Mouse (Mus musculus) heart, embryonic 11.5 days (tissue): Measurements from ENCODE around the gene Thbs3. TPM values are rescaled to one million over a fixed set of nuclear protein-coding genes. Genes with fewer than 3 reads are reported as not detected.
"Not testable (repeated sequence)": the region's sequence is repeated elsewhere in the genome, so short reads cannot be mapped to it uniquely, and the experiment has no call there.

Experiments used
- ATAC-seq: fragments of 200-750 bp; cut with Nextera tagmentation; replicated peaks from 2 replicates; pipeline ENCODE4 v1.8.0; 2017; ENCODE audit warnings: moderate library complexity; ENCODE audit not compliant: insufficient number of reproducible peaks, low FRiP score, low TSS enrichment
- H3K27ac ChIP-seq: fragments of 300-500 bp; sonication (generic); 2 replicates; pipeline ENCODE4 v1.5.1; 2014; ENCODE audit warnings: mild to moderate bottlenecking, low read depth, low read length
- H3K27me3 ChIP-seq: fragments of 300-500 bp; sonication (generic); 2 replicates; pipeline ENCODE4 v1.6.1; 2014; ENCODE audit warnings: mild to moderate bottlenecking, low read length, mixed read lengths; ENCODE audit not compliant: control insufficient read depth, insufficient read depth
- H3K36me3 ChIP-seq: fragments of 300-500 bp; sonication (generic); 2 replicates; pipeline ENCODE4 v1.6.1; 2014; ENCODE audit warnings: mild to moderate bottlenecking, low read length, moderate library complexity, mixed read lengths; ENCODE audit not compliant: control insufficient read depth, insufficient read depth
- H3K4me1 ChIP-seq: fragments of 300-500 bp; sonication (generic); 2 replicates; pipeline ENCODE4 v1.6.1; 2014; ENCODE audit warnings: low read length; ENCODE audit not compliant: control insufficient read depth, insufficient read depth
- H3K4me2 ChIP-seq: fragments of 300-500 bp; sonication (generic); 2 replicates; pipeline ENCODE4 v1.6.1; 2014; ENCODE audit warnings: mild to moderate bottlenecking, moderate library complexity
- H3K4me3 ChIP-seq: fragments of 300-500 bp; sonication (generic); 2 replicates; pipeline ENCODE4 v1.5.1; 2014; ENCODE audit warnings: low read depth, low read length
- H3K9ac ChIP-seq: fragments of 300-500 bp; sonication (generic); 2 replicates; pipeline ENCODE4 v1.6.1; 2014; ENCODE audit warnings: mild to moderate bottlenecking, low read depth, low read length, moderate library complexity
- H3K9me3 ChIP-seq: fragments of 300-500 bp; sonication (generic); replicated peaks from 2 replicates; pipeline ENCODE4 v1.6.1; 2016; ENCODE audit warnings: low read length; ENCODE audit not compliant: control insufficient read depth
- WGBS: fragments of 180-500 bp; shearing (Covaris S2); extraction: QIAGEN DNeasy Blood & Tissue Kit; methylation state at CpG from one replicate; pipeline ENCODE4 v1.1.7; 2014; ENCODE audit not compliant: insufficient replicate concordance; 5-methylcytosine and 5-hydroxymethylcytosine counted together
- polyA plus RNA-seq: library from polyadenylated mRNA; unstranded; fragments of >200 nt; fragmentation: Nextera tagmentation; extraction: Ambion mirVana; gene quantifications from 2 replicates; pipeline ENCODE4 v1.2.1, GENCODE M21; 2014

The Thbs3 gene
- polyA plus RNA-seq, 1 experiment from 2014 or later, result 6.9 TPM

DNA sequence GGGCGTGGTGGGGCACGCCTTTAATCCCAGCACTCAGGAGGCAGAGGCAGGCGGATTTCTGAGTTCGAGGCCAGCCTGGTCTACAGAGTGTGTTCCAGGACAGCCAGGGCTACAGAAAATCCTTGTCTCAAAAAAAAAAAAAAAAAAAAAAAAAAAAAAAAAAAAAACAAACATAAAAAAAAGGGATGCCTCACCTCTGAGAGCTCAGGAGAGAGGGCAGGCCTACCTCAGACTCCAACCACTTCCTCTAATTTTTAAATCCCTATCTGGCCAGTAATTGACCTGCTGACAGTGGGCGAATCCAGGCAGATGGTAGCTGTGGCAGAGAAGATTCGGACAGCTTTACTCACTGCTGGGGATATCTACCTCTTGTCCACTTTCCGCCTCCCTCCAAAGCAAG is 1.4 kb downstream of the Thbs3 start:
- H3K4me3 ChIP-seq, H3K4me2 ChIP-seq, H3K9ac ChIP-seq, H3K27me3 ChIP-seq, H3K27ac ChIP-seq, H3K36me3 ChIP-seq, H3K9me3 ChIP-seq, ATAC-seq: not testable (repeated sequence)
- 64% methylated on average over 7 of the region's 7 CpGs for WGBS
- peaks cover 26% of the 10 kb centered on the region for H3K4me1 ChIP-seq

DNA sequence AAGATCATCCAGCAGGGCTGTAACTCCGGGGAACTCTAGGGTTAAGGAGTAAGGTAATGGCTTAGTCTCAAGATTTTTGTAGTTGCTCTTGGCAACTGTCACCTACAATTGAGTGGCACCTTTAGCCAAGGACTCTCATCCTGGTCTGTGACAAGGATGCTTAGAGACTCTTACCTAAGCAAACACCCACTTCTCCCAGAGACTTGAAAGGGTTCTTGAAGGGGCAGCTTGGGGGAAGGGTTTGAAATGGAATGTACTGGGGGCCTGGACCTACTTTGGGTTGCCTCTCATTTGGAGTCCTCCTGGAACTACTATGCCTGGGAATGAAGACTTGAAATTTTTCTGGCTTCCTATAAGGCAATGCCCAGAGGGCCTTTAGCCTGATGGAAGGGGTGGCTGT is 3.3 kb downstream of the Thbs3 start:
- no peaks in the 10 kb centered on the region for H3K27me3 ChIP-seq
- H3K4me1 ChIP-seq, result peaks cover 20% of the 10 kb centered on the region
- no peaks in the 10 kb centered on the region for H3K9me3 ChIP-seq
- H3K9ac ChIP-seq, result no peak overlapping the region
- no peak for ATAC-seq
- WGBS, result 79% methylated on average over 1 of the region's 1 CpGs
- H3K27ac ChIP-seq, result no peak overlapping the region
- H3K36me3 ChIP-seq, result no peaks in the 10 kb centered on the region
- H3K4me3 ChIP-seq, result no peak overlapping the region
- no peak overlapping the region for H3K4me2 ChIP-seq

DNA sequence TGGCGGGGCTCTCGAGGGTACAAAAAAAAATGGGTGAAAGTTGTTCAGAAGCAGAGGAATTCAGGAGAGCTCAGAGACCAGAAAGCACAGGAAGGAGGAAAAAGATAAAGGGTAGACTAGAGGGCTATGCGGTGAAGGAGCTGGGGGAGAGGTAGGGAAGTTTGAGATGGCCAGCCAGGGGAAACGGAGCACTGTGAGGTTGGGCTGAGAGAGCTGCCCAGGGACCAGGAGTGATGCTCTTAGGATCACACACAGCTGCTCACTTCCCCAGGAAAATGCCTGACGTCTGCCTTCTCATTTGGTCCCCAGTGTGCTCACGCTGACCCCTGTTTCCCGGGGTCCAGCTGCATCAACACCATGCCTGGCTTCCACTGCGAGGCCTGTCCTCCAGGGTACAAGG is 4.6 kb downstream of the Thbs3 start:
- H3K27ac ChIP-seq, result no peak overlapping the region

DNA sequence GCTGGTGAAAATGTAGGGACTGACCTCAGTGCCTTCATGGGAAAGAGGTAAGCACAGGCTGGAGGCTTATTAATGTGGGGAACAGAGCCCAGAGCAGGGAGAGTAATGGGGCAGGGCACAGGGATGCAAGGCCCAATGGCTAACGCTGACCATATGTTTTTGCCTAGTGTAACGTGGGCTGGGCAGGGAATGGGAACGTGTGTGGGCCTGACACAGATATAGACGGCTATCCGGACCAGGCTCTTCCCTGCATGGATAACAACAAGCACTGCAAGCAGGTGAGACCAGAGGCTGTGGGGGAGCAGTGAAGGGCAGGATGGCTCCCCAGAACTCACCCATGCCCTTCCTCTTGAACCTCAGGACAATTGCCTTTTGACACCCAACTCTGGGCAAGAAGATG is 6.2 kb downstream of the Thbs3 start:
- H3K36me3 ChIP-seq, result no peaks in the 10 kb centered on the region
- no peak overlapping the region for H3K9ac ChIP-seq
- 0 out of 2 replicates have a peak, but pooled peaks cover 4% of the 10 kb centered on the region for H3K4me1 ChIP-seq
- no peak overlapping the region for H3K27ac ChIP-seq
- H3K4me3 ChIP-seq, result no peak overlapping the region
- no peak for ATAC-seq
- H3K4me2 ChIP-seq, result no peak overlapping the region
- H3K9me3 ChIP-seq, result no peaks in the 10 kb centered on the region
- 78% methylated on average over 5 of the region's 5 CpGs for whole genome bisulfite sequencing
- peaks cover 13% of the 10 kb centered on the region for H3K27me3 ChIP-seq

More for the DNA sequence above, 4.6 kb downstream of the Thbs3 start:
- Histone ChIP-seq H3K36me3 (no peaks in the 10 kb centered on the region), H3K4me3 (no peak overlapping the region), H3K9ac (no peak overlapping the region), H3K9me3 (no peaks in the 10 kb centered on the region), H3K27me3 (no peaks in the 10 kb centered on the region), H3K4me1 (peaks cover 19% of the 10 kb centered on the region), H3K4me2 (no peak overlapping the region)
- WGBS, result 25% methylated on average over 8 of the region's 8 CpGs
- ATAC-seq, result no peak

DNA sequence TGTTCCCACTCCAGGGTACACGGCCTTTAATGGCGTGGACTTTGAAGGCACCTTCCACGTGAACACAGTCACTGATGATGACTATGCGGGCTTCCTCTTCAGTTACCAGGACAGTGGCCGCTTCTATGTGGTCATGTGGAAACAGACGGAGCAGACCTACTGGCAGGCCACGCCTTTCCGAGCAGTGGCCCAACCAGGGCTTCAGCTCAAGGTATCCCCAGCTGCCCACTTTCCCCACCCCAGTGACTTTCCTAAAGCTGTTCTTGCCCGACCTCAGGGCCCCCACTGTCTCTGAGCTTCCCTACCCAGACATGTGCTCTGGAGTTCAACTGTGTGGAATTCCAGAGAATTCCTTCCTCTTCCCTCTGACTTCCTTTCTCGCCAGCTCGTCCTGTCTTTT is 9.8 kb downstream of the Thbs3 start:
- peaks cover 9% of the 10 kb centered on the region; the same call in 1 of the 2 replicates for H3K4me1 ChIP-seq
- no peak overlapping the region for H3K4me2 ChIP-seq
- H3K9me3 ChIP-seq, result no peaks in the 10 kb centered on the region
- WGBS, result 73% methylated on average over 11 of the region's 11 CpGs
- ATAC-seq, result no peak
- no peak overlapping the region for H3K27ac ChIP-seq
- H3K27me3 ChIP-seq, result peaks cover 25% of the 10 kb centered on the region
- no peak overlapping the region for H3K4me3 ChIP-seq
- no peak overlapping the region for H3K9ac ChIP-seq
- no peaks in the 10 kb centered on the region for H3K36me3 ChIP-seq

DNA sequence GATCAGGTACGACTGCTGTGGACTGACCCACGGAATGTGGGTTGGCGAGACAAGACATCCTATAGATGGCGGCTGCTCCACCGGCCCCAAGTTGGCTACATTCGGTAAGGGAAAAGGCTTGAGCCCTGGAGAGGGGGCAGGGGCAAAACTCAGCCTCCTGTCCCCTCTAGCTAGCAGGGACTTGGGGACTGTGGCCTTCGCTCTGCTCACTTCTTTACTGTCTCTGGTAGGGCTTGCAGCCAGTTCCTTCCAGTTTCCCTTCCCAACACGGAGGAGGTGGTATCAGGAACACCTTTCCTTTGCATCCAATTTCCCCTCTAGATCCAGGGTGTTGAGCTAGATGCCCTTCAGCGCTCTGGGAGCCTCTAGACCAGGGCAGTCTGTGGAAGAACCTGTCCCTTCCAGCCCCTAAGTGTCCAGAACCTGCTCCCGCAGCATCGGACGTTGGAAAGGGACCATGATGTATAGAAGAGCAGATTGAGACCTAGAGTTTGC is 10.4 kb downstream of the Thbs3 start:
- H3K9me3 ChIP-seq, result no peaks in the 10 kb centered on the region
- no peak overlapping the region for H3K27ac ChIP-seq
- no peak overlapping the region for H3K4me2 ChIP-seq
- H3K9ac ChIP-seq, result no peak overlapping the region
- H3K4me3 ChIP-seq, result no peak overlapping the region
- WGBS, result 60% methylated on average over 12 of the region's 12 CpGs
- H3K36me3 ChIP-seq, result no peaks in the 10 kb centered on the region
- peaks cover 9% of the 10 kb centered on the region; the same call in 1 of the 2 replicates for H3K4me1 ChIP-seq
- H3K27me3 ChIP-seq, result peaks cover 30% of the 10 kb centered on the region
- ATAC-seq, result no peak

DNA sequence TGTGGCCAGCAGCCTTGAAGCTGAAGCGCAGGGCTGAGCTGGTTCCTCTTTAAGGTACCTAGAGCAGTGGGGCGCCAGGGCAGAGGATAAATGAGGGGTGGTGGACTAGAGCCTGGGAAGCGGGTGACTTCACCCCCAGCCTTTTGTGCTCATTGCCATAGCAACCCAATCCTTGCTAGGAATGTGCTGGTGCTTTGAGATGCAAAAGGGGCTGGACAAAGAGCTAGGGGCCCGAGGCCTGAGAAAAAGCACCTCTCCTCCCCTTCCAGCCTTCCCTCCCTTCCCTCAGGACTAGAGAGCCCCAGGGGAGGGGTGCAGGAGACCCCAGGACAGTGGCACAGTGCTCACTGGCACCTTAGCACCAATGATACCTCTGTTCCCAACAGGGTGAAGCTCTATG is 10.9 kb downstream of the Thbs3 start:
- no peaks in the 10 kb centered on the region for H3K9me3 ChIP-seq
- 0 out of 2 replicates have a peak overlapping the region, but pooled peaks have one; percentile 49 for H3K4me3 ChIP-seq
- no peaks in the 10 kb centered on the region for H3K36me3 ChIP-seq
- no peak for ATAC-seq
- WGBS, result 45% methylated on average over 4 of the region's 4 CpGs
- H3K9ac ChIP-seq, result no peak overlapping the region
- 0 out of 2 replicates have a peak overlapping the region, but pooled peaks have one; percentile 2 for H3K27ac ChIP-seq
- no peak overlapping the region; the same call in 1 of the 2 replicates for H3K4me2 ChIP-seq
- H3K4me1 ChIP-seq, result peaks cover 9% of the 10 kb centered on the region; the same call in 1 of the 2 replicates
- H3K27me3 ChIP-seq, result peaks cover 35% of the 10 kb centered on the region

DNA sequence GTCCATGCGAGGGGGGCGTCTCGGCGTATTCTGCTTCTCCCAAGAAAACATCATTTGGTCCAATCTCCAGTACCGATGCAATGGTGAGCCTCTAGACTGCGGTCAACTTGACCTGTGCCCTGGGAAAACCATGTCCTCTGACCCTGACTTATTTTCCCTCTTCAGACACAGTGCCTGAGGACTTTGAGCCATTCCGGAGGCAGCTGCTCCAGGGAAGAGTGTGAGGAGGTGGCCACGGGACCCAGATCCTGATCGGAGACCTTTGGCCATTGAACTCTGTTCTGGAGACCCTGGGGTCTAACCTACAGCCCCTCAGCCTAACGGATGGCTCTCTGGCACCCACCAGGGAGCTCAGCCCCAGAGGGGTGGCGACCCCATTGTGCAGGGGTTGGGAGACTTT is 11.4 kb downstream of the Thbs3 start:
- Histone ChIP-seq H3K4me1 (peaks cover 9% of the 10 kb centered on the region; the same call in 1 of the 2 replicates), H3K36me3 (no peaks in the 10 kb centered on the region), H3K27ac (0 out of 2 replicates have a peak overlapping the region, but pooled peaks have one; percentile 2), H3K9ac (no peak overlapping the region), H3K27me3 (peaks cover 37% of the 10 kb centered on the region), H3K9me3 (no peaks in the 10 kb centered on the region), H3K4me3 (peak overlapping the region; percentile 49; the same call in 1 of the 2 replicates), H3K4me2 (peak overlapping the region; percentile 73)
- 46% methylated on average over 11 of the region's 11 CpGs for WGBS
- ATAC-seq, result no peak

DNA sequence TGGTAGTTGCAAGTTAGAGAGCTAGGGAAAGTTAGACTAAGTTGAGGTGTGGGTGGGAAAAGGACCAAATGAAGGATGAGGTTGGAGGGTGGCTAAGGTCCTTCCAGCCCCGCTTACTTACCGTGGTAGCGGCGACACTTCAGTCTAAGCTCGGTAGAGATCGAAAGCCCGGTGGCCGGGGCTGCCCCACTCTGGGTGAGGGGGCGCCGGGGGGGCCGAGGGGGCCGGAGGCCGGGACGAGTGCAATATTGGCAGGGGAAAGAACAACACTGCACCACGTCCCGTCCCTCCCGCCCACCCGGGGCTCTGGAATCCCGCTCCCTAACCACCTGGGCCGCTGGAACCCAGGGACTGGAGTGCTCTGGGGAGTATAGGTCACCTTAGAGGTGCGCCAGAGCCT is 11.9 kb downstream of the Thbs3 start, which contains the start of gene Mtx1:
TSS of gene Mtx1 (minus strand) at position 189 of the 400 bp plus-strand sequence.
- Histone ChIP-seq H3K9ac (peak within 1 kb of the TSS; percentile 58; the same call in 1 of the 2 replicates), H3K27ac (0 out of 2 replicates have a peak within 1 kb of the TSS, but pooled peaks have one; percentile 22), H3K36me3 (no peaks in the 10 kb centered on the region), H3K27me3 (peaks cover 37% of the 10 kb centered on the region), H3K4me1 (peaks cover 9% of the 10 kb centered on the region; the same call in 1 of the 2 replicates), H3K4me2 (peak within 1 kb of the TSS; percentile 73), H3K9me3 (no peaks in the 10 kb centered on the region), H3K4me3 (peak within 1 kb of the TSS; percentile 49)
- no peak for ATAC-seq
- WGBS, result 7% methylated on average over 21 of the region's 21 CpGs
